Mouse (Mus musculus) C2C12 (cell line): Measurements from ENCODE around the gene Tecpr2. TPM values are rescaled to one million over a fixed set of nuclear protein-coding genes. Genes with fewer than 3 reads are reported as not detected.

ENCODE experiments used
- H3K27me3 ChIP-seq: one replicate; pipeline ENCODE4 v1.6.1; 2011; ENCODE audit not compliant: control insufficient read depth, insufficient read depth, insufficient read length
- H3K36me3 ChIP-seq: one replicate; pipeline ENCODE4 v1.6.1; 2011; ENCODE audit not compliant: control insufficient read depth, insufficient read depth
- H3K4me3 ChIP-seq: one replicate; pipeline ENCODE4 v1.5.1; 2011; ENCODE audit warnings: mild to moderate bottlenecking, control low read depth; ENCODE audit not compliant: poor library complexity, insufficient read depth, severe bottlenecking
- H3K79me2 ChIP-seq: one replicate; pipeline ENCODE4 v1.6.1; 2011; ENCODE audit not compliant: control insufficient read depth, insufficient read depth
- H3K79me3 ChIP-seq: one replicate; pipeline ENCODE4 v1.6.1; 2011; ENCODE audit warnings: low read depth, control low read depth
- H3ac ChIP-seq: one replicate; pipeline ENCODE3; 2011; ENCODE audit warnings: low read depth; ENCODE audit not compliant: control insufficient read depth, insufficient read length
- CEBPB ChIP-seq: IDR thresholded peaks from one replicate; pipeline ENCODE4 v1.6.1; 2011; ENCODE audit warnings: low read depth, mild to moderate bottlenecking, control low read depth, moderate library complexity
- CTCF ChIP-seq: IDR thresholded peaks from one replicate; pipeline ENCODE4 v1.5.1; 2011; ENCODE audit not compliant: control insufficient read depth, insufficient read depth, insufficient read length
- FOSL1 ChIP-seq: IDR thresholded peaks from one replicate; pipeline ENCODE4 v1.8.0; 2011; ENCODE audit warnings: mild to moderate bottlenecking, low read length; ENCODE audit not compliant: poor library complexity, insufficient read depth, severe bottlenecking
- MAX ChIP-seq: IDR thresholded peaks from one replicate; pipeline ENCODE4 v1.6.1; 2011; ENCODE audit warnings: mild to moderate bottlenecking, control low read depth
- MYOD1 ChIP-seq: IDR thresholded peaks from one replicate; pipeline ENCODE4 v1.6.1; 2011; ENCODE audit warnings: low read depth; ENCODE audit not compliant: control insufficient read depth, insufficient read length
- MYOG ChIP-seq: IDR thresholded peaks from one replicate; pipeline ENCODE4 v1.6.1; 2011; ENCODE audit not compliant: control insufficient read depth, insufficient read length; ENCODE audit errors: extremely low read depth
- USF1 ChIP-seq: IDR thresholded peaks from one replicate; pipeline ENCODE4 v1.6.1; 2011; ENCODE audit warnings: low read depth, mild to moderate bottlenecking, control low read depth, moderate library complexity
- polyA plus RNA-seq: library from polyadenylated mRNA; unstranded; fragments of >200 nt; fragmentation: generic; extraction: Trizol; gene quantifications from one replicate; pipeline ENCODE4 v1.2.1, GENCODE M21; 2012; ENCODE audit warnings: missing spikeins

Gene Tecpr2
- polyA plus RNA-seq, 1 experiment: 3.4 TPM

DNA sequence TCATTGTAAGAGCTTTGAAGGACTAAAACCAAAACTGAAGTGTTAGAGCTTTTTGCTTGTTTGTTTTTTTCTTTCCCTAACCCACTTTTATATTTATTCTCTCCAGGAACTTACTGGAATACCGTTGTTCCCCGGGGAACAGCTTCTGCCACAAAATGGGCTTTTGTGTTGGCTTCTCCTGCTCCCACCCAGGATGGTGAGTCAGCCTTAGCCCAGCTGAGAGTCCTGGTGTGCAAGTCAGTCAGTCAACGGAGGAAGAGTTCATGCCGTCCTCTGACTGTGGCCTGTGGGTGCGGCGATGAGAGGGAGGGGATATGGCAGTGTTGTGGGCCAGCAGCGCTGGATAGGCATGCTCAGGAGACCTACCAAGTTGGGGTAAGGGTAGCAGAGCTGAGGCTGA, 57.2 kb downstream of the Tecpr2 start:
- Histone ChIP-seq H3K79me3 (no peaks in the 10 kb centered on the region), H3K27me3 (no peaks in the 10 kb centered on the region), H3K79me2 (no peaks in the 10 kb centered on the region), H3K36me3 (peaks cover 15% of the 10 kb centered on the region), H3ac (no peak overlapping the region), H3K4me3 (no peak overlapping the region)
- TF ChIP-seq CEBPB (no peak), MYOD1 (peak; percentile 52), MAX (no peak), CTCF (no peak), FOSL1 (peak; percentile 26), MYOG (no peak), USF1 (no peak)

DNA sequence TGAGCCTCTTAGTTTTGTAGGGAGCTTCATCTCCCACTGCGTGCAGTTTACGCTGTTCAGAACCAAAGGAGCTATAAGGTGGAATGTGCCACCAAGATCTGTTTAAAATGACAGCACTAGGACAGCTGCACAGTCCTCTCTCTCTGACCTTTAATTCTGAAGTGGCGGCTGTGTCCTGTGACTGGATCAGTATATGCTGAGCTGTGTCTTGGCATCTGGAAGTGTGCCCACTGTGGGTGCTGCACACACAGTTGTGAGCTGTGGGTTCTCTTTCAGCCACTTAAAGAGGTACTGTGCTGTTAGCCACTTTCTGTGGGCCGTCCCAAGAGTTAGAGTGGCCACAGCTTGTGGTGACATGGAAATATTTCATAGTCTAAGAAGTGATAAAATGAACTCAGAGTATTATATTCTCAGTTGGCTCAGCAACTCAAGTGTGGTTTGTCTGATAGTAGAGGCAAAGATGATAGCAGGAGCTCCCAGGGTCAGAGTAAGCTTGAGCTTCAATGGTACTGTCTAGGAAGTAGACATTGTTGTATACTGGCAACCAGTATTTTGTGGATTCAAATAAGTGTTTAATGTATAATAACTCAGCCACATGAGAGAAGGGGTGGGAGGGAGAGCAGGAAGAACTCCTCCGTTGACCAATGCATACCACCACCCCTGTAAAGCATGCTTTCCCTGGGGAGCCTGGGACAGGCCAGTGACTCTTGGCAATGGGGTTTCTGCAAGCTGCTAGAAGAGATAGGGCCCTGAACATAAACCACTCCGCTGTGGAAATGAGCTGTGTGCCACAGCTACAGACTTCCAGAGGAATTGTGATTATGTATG, 59.2 kb downstream of the Tecpr2 start:
- TF ChIP-seq MAX (no peak), USF1 (no peak), MYOD1 (no peak), CTCF (no peak), FOSL1 (no peak), MYOG (no peak), CEBPB (no peak)
- Histone ChIP-seq H3K79me3 (no peaks in the 10 kb centered on the region), H3K4me3 (no peak overlapping the region), H3K79me2 (no peaks in the 10 kb centered on the region), H3K27me3 (no peaks in the 10 kb centered on the region), H3ac (no peak overlapping the region), H3K36me3 (peaks cover 7% of the 10 kb centered on the region)

DNA sequence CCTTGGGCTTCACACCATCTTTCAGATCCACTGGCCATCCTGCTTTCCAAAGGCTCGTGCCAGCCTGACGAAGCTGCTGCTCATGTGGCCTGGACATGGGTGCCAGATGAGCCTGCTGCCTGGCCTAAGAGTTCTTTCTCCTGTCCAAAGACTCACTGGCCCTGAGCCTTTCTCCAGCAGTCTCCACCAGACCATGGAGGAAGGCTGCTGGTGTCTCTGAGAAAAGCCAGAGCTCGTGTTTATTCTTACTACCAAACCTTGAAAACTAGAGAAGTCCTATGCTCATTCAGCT, 59.8 kb downstream of the Tecpr2 start:
- no peak overlapping the region for H3ac ChIP-seq

DNA sequence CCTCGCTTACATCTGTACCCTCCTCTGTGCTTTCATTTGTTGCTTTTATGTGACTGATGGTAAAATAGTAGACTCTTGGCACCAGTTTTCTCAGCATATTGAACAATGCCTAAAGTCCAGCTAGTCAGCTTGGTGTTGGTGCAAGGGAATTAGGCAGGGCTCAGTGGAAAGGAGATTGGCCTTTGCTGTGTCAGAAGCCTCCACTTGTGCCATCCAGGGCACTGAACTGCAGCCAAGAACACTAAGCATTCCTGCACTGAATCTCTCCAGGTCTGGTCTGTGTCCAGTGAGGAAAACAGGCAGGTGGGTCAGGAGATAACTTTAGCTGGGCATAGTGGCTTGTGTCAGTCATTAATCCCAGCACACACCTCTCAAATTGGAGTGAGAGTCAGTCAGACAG, 60.3 kb downstream of the Tecpr2 start:
- Histone ChIP-seq H3K27me3 (no peaks in the 10 kb centered on the region), H3K4me3 (no peak overlapping the region), H3K79me2 (no peaks in the 10 kb centered on the region), H3K36me3 (no peaks in the 10 kb centered on the region), H3ac (no peak overlapping the region), H3K79me3 (no peaks in the 10 kb centered on the region)
- TF ChIP-seq FOSL1 (no peak), MYOD1 (no peak), MAX (no peak), USF1 (no peak), MYOG (no peak), CEBPB (no peak), CTCF (no peak)

More for the DNA sequence above, 59.8 kb downstream of the Tecpr2 start:
- Histone ChIP-seq H3K79me3 (no peaks in the 10 kb centered on the region), H3K4me3 (no peak overlapping the region), H3K27me3 (no peaks in the 10 kb centered on the region), H3K36me3 (peaks cover 2% of the 10 kb centered on the region), H3K79me2 (no peaks in the 10 kb centered on the region)
- TF ChIP-seq CEBPB (no peak), MYOD1 (no peak), FOSL1 (no peak), MYOG (no peak), USF1 (no peak), MAX (no peak), CTCF (no peak)

DNA sequence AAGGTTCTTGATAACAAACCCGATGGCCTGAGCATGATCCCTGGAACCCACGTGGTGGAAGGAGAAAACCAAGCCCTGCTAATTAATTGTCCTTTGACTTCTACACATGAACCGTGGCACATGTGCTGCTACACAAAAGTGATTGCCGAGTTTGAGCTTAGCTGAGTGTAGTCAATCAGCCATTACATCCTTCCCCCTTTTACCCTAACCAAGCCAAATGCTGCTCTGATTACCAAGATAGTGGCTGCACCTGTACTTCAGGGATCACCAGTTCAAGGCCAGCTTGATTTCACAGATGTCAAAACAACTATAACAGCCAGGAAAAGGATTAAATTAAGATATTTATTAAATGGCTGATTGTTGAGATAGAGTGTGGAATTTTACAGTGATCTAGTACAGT, 61.1 kb downstream of the Tecpr2 start:
- Histone ChIP-seq H3ac (no peak overlapping the region), H3K4me3 (no peak overlapping the region), H3K27me3 (no peaks in the 10 kb centered on the region), H3K79me3 (no peaks in the 10 kb centered on the region), H3K79me2 (no peaks in the 10 kb centered on the region), H3K36me3 (no peaks in the 10 kb centered on the region)
- TF ChIP-seq CTCF: no peak
- no peak for TF ChIP-seq MYOD1
- TF ChIP-seq MAX: no peak
- no peak for TF ChIP-seq FOSL1
- no peak for TF ChIP-seq USF1
- no peak for TF ChIP-seq MYOG
- no peak for TF ChIP-seq CEBPB

DNA sequence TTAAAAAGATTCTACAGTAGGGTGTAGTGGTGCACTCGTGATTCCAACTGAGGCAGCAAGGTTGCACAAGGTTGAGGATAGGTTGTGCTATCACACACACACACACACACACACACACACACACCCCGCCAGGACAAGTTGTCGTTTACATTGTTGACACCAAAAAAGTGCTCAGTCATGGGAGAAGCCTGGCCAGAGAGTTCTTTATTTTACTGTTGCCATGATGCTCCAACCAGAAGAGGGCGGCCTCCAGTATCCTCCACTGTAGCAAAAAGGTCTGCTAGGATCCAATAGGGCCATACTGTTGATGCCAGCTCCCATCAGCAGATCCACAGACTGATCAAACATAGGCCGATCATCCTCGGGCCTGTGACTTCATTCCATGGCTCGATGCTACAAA, 62.2 kb downstream of the Tecpr2 start:
- TF ChIP-seq MAX (no peak), FOSL1 (no peak), USF1 (no peak), CEBPB (no peak), MYOG (no peak), MYOD1 (no peak), CTCF (no peak)
- Histone ChIP-seq H3ac (no peak overlapping the region), H3K36me3 (peaks cover 4% of the 10 kb centered on the region), H3K79me2 (no peaks in the 10 kb centered on the region), H3K79me3 (no peaks in the 10 kb centered on the region), H3K27me3 (no peaks in the 10 kb centered on the region), H3K4me3 (no peak overlapping the region)
